Mouse (Mus musculus) adrenal gland, postnatal 14 days (tissue): ENCODE results near the gene Drd3. TPM values are rescaled to one million over a fixed set of nuclear protein-coding genes. Genes with fewer than 3 reads are reported as not detected.
A peak's percentile ranks its signal among the peaks of the same experiment; 100 is the strongest.

Experiments used
- DNase-seq: peaks from one replicate; pipeline ENCODE4 v3.0.0; 2021; ENCODE audit warnings: mixed read lengths
- microRNA-seq, 2 experiments: library from miRNA; unstranded; fragments of <30 nt; microRNA quantifications; one replicate each; pipeline ENCODE4 v1.2.0; 2021
- total RNA-seq: library from RNA; stranded (reverse); gene quantifications from 2 replicates; pipeline ENCODE4 v1.2.3, GENCODE M21; 2021

Gene Drd3
- total RNA-seq, 1 experiment from 2014 or later = not detected

DNA sequence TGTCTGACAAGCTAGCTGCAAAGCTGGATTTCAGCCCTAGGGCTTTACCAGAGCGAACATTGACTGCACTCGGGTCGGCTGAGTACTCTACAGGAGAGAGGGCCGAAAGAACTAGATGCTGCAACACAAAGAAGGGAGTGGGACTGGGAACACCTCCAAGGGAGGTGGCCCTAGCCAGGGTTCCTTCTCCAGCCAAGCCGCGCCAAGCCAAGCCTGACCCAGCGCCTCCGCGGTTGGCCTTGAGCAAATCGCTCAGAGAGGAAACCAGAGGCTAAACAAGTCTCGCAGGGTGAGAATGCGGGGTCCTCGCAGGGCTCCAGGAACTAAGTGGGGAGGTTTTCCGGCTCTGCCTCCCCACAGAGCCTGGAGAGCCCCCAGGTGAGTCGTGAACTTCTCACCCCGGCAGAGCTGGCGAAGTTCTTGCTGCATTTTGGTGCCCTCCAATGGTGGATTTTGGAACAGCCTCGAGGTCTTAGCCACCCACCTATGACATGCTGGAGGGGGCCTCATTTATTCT lies 48.0 kb downstream of the Drd3 start:
- DNase-seq = peak; percentile 79

DNA sequence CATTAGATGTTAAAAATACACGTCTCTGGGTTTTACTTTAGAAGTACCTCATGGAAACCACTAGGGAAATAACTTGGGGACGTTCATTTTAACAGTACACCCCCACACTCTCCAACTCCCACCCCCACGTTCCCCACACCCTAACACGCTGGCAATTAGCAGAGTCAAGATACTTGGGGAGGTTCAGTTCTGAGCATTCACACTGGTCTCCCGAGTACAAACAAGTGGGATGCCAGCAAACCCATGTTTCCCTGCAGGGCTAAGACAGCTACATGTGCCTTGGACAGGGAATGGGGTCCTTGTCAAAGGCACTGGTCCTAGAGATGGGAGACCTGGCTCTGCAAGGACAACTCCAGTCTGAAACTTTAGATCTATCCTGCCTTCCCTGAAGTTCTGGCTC lies 48.6 kb downstream of the Drd3 start:
- DNase-seq = no peak

DNA sequence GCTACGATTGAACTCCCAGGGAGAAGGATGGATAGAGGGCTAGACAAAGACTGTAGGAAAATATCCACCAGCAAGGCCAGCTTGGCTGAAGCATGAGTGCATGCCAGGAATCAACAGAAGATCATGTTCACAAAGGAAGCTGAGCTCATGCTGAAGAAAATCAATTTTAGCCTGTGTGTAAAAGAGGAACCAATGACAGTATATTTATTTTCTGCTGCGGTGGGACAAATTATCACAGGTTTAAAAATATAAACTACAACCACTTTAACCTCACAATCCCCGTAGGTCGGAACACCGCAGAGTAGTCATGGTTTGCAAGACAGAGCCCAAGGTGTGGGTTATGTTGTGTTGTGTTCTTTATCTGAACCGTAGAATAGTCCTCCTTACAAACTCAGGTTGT lies 50.5 kb downstream of the Drd3 start:
- no peak for DNase-seq

DNA sequence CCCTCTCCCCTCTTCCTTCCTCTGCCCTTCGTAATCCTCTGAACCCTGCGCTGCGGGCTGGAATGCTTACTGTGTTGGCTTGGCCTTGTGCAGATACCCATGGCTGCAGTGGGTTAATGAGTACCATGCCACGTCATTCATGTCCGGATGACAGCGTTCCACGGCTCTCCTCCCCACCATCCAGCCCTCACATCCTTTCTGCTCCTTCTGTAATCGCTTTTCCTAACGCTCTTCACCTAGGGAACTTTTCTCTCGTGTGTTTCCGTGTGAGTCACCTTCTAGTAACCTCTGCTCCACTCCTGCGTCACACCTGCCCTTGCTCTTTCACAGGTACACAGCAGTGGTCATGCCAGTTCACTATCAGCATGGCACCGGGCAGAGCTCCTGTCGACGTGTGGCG lies 53.2 kb downstream of the Drd3 start:
- no peak for DNase-seq

DNA sequence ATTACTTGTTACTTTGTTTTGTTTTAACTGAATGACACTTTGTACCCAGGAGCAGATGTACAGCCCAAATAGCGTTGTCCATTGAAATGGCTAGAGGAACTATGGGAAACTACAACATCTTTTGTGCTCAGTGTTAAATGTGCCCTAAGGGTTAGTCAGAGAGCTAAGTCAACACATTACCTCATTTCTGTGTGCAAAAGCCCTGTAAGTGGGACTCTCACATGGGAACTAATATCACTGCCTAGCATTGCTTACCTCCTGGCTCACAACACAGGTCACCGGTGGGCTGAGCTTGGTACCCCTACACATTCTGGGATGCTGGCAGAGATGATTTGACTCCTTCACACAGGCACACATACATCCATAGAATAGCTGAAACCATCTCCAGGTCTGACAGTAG lies 55.6 kb downstream of the Drd3 start:
- DNase-seq = no peak

DNA sequence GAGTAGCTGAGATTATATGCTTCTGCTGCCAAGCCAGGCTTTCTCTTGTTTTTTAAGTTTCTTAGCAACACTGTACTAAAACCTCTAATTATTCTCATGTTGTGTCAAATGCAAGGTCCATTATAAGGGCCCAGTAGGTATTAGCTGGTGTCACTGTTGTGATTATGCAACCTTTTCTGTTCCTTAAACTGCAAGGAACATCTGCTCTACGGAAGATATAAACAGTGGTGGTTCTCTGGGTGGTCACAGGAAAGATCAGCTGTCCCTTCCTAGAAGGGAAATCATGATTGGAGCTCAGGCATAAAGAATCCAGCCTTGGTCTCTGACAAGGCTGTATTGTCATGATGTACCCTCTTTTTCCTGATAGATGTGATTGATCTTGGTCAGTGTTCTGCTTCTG lies 57.6 kb downstream of the Drd3 start:
- no peak for DNase-seq

DNA sequence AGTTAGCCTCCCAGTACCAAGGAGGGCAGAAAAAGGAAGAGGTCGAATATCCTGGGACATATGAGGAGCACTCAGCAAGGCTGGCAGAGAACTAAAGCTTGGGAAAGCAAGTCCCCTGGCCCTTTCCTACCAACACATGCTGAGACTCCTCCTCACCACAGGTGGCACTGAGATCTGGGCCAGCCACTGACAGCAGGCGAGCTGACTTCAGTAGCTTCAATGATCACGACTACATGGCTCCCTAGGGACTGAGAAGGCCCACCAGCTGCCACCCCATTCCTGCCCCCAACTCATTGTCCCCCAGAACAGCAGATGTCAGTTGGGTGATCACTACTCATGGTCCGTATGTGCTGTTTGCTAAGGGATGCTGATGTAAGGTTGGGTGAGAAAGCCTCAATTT lies 60.8 kb downstream of the Drd3 start:
- no peak for DNase-seq

DNA sequence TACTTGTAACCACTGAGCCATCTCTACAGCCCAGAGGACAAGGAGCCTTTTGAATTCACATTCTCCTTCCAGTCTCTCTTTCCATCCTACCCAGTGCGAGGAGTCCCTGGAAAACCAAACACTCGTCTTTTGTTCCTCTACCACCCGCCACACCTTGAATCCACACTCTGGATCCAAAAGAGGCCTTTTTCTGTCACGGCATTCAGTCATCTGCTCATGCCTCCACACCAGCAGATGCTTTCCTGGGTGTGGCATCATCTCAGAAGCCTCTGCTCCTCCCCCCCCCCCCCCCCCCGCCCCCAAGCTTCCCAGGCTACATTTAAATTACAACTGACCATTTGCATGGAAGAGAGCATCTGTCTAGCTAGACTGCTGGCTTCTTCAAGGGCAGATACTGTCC lies 62.5 kb downstream of the Drd3 start:
- DNase-seq = no peak

DNA sequence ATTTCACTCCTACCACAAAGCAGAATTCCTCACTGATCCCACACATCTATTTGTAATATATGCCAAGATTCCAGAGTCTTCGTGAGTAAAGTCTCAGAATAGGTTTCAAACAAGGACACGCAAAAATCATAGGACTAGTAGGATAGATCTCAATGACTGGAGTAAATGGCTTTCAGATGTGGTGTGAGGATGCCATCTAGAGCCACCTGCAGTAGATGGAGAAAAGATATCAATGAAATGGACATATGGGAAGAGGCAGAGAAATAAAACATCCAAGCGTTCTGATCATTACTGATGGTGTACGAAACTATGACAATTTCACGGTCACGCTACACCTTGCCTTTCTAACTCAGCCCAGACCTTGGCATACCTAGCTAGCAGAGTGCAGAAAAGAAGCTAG lies 64.6 kb downstream of the Drd3 start:
- DNase-seq = no peak

DNA sequence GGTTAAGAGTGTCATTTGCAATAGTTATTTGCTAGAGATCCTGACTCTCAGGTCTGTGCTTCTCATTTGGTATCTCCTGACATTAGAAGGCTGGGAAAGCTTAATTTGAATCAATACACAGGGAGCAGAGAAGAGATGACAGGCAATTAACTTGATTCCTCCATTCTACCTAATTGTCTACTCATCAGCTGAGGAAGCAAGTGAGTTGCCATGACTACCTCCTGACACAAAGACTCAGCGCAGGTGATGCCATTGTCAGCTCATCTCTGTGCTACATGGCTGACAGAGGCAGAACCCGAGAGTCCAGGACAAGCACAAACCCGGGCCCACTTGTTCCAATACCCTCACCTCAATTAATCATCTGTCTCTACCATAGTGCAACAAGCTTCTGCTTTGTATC lies 73.7 kb downstream of the Drd3 start:
- DNase-seq = no peak

DNA sequence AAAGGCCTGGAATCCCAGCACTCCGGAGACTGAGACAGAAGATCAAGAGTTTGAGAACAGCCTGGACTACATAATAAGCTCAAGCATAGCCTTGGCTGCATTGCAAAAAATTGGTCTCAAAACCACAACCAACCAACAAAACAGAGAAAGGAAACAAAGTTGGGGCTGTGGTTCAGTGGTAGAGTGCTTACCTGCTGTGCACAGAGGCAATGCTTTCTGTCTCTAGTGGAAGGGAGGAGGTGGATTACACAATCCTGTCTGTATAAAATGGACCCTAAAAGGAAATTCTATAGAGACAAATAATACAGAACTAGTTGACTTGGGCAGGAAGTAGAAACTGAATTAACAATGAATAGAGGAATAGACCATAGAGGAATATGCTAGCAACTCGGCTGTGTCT lies 78.1 kb downstream of the Drd3 start:
- no peak for DNase-seq

DNA sequence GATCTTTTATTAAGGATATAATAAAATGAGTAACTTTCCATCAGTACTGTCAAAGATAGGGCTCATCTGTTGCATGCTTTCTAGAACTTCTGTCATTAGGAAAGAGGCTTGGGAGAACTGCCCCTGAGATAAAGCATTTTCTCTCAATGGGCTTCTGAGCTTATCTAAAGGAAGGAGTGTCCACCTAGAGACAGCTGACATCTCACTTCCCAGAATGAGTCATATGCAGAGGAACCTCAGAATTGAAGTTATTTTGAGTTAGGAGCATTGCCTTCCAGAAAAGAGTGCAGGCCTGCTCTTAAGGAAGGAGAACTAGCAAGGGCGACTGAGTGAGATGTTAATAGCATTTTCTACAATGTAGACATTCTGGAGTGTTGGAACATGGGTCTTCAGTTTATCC lies 87.4 kb downstream of the Drd3 start:
- no peak for DNase-seq

DNA sequence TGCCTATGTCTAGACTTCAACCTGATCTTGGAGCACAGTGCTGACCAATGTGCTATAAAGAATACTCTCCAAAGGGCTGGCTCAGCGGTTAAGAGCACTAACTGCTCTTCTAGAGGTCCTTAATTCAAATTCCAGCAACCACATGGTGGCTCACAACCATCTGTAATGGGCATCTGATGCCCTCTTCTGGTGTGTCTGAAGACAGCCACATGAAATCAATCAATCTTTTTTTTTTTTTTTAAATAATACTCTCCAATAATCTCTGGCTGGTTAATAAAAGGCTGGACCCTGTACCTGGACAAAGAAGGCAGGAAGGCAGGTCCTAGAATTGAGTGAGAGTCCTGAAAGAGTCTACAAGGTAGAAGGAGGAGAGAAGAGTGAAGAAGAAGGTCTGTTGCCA lies 96.0 kb downstream of the Drd3 start:
- no peak for DNase-seq

DNA sequence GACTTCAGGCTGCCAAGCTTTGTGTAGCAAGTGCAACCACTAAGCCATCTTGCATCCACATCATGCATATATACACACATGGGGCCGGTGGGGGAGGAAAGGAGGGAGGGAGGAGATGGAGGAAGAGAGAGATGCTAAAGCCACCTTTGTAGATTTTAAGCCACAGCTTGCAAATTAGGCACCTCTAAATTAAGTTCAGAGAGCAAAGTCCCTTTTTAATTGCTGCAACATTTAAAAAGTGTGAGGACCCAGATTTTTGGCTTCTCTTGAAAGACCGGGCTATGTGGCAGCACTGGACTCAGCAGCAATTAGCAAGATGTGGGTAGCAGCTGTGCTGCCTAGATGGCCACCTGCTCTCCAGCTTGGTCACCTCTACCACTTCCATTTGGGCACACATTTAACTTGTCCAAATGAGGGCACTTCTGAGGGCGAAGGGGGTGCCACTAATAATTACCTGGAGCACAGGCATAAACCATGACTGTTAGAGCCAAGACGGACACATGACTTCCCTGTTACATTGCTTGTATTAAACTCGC lies 105.2 kb downstream of the Drd3 start:
- DNase-seq = no peak

DNA sequence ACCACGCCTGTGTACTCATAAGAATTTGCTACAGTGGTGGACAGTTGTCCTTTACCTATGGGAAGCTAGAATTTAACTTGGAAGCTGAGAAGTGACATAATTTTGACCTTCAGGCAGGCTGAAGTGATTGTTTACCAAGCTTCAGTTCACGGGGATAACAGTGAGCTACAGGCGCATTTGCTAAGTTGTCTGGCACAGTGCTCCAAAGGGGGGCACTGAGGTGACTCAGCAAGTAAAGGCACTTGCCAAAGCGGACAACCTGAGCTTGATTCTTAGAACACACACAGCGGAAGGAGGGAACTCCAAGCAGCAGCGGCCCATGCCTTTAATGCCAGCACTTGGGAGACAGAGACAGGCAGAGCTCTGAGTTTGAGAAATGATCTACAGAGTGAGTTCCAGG lies 106.8 kb downstream of the Drd3 start:
- no peak for DNase-seq

DNA sequence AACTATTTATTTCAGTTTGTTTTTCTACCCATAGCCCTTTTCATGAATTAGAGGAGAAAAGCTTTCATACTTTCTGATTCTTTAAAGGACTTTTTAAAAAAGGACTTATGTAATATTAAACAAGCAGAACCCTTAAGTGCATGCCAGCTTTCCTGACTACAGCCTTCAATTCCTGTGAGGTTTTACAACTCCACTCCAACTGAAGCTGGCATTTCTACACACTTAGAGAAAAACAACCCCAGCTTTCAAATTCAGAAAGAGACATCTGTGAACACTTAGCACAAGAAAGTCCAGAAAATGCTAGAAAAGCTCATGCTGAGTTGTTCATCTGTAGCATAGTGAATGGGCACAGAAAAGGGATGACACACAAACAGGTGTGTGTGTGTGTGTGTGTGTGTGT lies 116.0 kb downstream of the Drd3 start:
- DNase-seq = no peak

DNA sequence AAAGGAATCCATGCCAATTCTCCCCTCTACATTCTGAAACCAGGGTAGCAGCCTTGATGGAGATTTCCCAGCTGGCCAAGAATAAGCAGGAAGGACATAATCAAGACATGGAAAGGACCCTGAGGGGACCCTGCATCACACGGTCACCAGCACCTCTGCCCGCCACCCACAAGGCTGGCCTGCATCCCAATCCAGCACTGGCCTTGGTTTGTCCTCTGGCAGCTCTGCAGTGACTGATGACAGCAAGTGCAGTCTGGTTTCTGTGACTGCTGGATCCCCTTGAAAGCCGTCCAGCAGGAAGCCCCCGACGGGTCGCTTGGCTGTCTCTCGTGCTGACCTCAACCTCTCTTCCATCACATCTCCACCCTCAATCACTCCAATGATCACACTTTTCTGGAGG lies 117.6 kb downstream of the Drd3 start:
- peak; percentile 72 for DNase-seq

Small RNA genes within 50 kb of the gene (microRNA-seq; reads per million reads assigned to microRNA genes)
- 0 reads per million in 2 experiments for gene Gm25996

Other genes starting within 250 kb of the Drd3 start
- 0.41 TPM in 1 of 2 replicates, not detected in the other for gene Tigit, start 89.9 kb upstream of the Drd3 start, total RNA-seq
- gene Ccdc191, start 135.8 kb downstream of the Drd3 start, total RNA-seq = 6.4 and 7.8 TPM in 2 replicates
- 31.5 and 31.9 TPM in 2 replicates for gene Qtrt2, start 172.8 kb downstream of the Drd3 start, total RNA-seq
- 0.82 and 1.1 TPM in 2 replicates for gene Zdhhc23, start 225.8 kb downstream of the Drd3 start, total RNA-seq